Mouse (Mus musculus): ENCODE measurements around the gene Evi5. TPM values are rescaled to one million over a fixed set of nuclear protein-coding genes. Genes with fewer than 3 reads are reported as not detected.

Gene Evi5
- total and polyA plus RNA-seq, 3 experiments: 4.6 to 8.4 TPM; not detected in 1

DNA sequence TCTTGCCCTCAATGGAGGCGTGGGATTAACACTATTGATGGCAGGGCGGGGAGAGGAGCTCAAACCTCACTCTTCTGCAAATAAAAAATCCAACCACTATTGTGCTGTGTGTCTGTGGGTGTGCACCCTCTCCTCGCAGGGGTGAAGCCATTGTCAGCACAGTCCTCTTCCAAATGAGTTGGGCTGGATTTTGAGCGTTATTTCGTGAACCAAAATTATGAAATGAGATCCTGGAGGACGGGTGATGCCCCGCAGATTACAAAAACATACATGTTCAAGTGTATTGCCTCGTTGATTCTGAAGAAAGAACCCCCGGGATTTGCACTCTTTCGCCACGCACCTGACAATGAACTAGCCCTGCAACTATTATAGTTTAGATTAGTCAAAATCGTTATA lies 147.9 kb downstream of the Evi5 start:
- Histone ChIP-seq H3K4me1 (ENCODE audit: control insufficient read depth in 1 of 2, insufficient read depth in 2 of 2, low read length in 2 of 2) (no peaks in the 10 kb centered on the region), H3K27me3 (ENCODE audit: control insufficient read depth in 1 of 2, insufficient read depth in 2 of 2, low read length in 2 of 2) (no peaks in the 10 kb centered on the region), H3K9ac (ENCODE audit: control insufficient read depth, low read depth, low read length, poor library complexity, severe bottlenecking) (no peak overlapping the region), H3K4me3 (ENCODE audit: control insufficient read depth in 1 of 2, insufficient read depth in 1 of 2, low read depth in 2 of 2, low read length in 2 of 2) (no peak overlapping the region), H3K36me3 (ENCODE audit: control insufficient read depth in 1 of 2, insufficient read depth in 2 of 2, low read length in 2 of 2) (no peaks in the 10 kb centered on the region), H3K79me2 (ENCODE audit: control insufficient read depth, insufficient read depth, low read length, poor library complexity) (no peaks in the 10 kb centered on the region), H3K9me3 (replicated peaks; ENCODE audit: insufficient read depth, low read length) (no peaks in the 10 kb centered on the region), H3K27ac (ENCODE audit: control insufficient read depth, low read depth, low read length) (no peak overlapping the region)
- TF ChIP-seq SMC3 (IDR thresholded peaks at IDR 0.05; ENCODE audit: low read depth, low read length) (no peak), POLR2AphosphoS2 (IDR thresholded peaks at IDR 0.05; ENCODE audit: low read length) (no peak), ETS1 (IDR thresholded peaks at IDR 0.05; ENCODE audit: low read depth, low read length) (no peak), SIN3A (IDR thresholded peaks at IDR 0.05; ENCODE audit: low read length) (no peak), POLR2AphosphoS5 (IDR thresholded peaks at IDR 0.05; ENCODE audit: borderline replicate concordance, low read depth, low read length) (no peak), JUND (IDR thresholded peaks at IDR 0.05; ENCODE audit: low read depth, low read length) (no peak), CHD2 (IDR thresholded peaks at IDR 0.05; ENCODE audit: low read length) (no peak), USF2 (IDR thresholded peaks at IDR 0.05; ENCODE audit: borderline replicate concordance in 1 of 2, insufficient read depth in 1 of 2, low read depth in 1 of 2, low read length in 2 of 2) (no peak)
- no peak for DNase-seq (ENCODE audit: low read depth, low spot score)

DNA sequence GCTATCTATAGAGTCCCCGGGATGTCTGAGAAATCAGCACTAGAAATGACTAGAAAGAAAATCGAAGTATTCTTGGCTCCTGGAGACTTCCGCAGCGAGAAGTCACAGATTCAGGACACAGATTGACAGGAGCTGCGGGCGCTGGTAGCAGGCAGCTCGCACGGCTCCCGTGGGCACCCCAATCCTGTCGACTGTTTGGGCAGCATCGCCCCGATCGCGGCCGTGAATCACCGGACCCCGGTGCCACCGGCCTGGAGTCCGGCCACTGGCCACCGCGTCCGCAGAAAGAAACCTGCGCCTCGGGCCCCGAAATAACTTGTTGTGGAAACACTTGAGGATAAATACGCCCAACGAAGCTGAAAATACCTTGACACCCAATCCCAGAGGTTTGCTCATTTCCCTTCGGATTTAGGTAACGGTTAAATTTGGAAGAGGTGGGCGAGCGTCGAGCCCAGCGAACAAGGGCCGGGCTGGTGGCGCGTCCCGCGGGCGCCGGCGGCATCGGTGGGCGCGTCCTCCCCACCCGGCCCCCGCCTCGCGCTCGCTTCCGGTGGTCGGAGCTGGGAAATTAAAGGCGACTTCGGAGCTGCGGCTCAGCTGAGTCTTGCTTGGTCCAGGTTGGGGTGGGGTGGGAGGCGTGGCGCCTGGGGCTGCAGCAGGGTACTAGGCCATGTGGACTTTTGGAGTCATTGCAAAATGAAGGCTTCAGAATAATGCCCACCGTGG lies 148.5 kb downstream of the Evi5 start:
- Histone ChIP-seq H3K4me1 (ENCODE audit: control insufficient read depth in 1 of 2, insufficient read depth in 2 of 2, low read length in 2 of 2) (no peaks in the 10 kb centered on the region), H3K27me3 (ENCODE audit: control insufficient read depth in 1 of 2, insufficient read depth in 2 of 2, low read length in 2 of 2) (no peaks in the 10 kb centered on the region), H3K27ac (ENCODE audit: control insufficient read depth, low read depth, low read length) (no peak overlapping the region), H3K4me3 (ENCODE audit: control insufficient read depth in 1 of 2, insufficient read depth in 1 of 2, low read depth in 2 of 2, low read length in 2 of 2) (no peak overlapping the region), H3K36me3 (ENCODE audit: control insufficient read depth in 1 of 2, insufficient read depth in 2 of 2, low read length in 2 of 2) (no peaks in the 10 kb centered on the region), H3K79me2 (ENCODE audit: control insufficient read depth, insufficient read depth, low read length, poor library complexity) (no peaks in the 10 kb centered on the region), H3K9me3 (replicated peaks; ENCODE audit: insufficient read depth, low read length) (no peaks in the 10 kb centered on the region), H3K9ac (ENCODE audit: control insufficient read depth, low read depth, low read length, poor library complexity, severe bottlenecking) (no peak overlapping the region)
- DNase-seq (ENCODE audit: low read depth, low spot score): no peak
- no peak for TF ChIP-seq ZC3H11A (IDR thresholded peaks at IDR 0.05; ENCODE audit: low read depth, low read length)
- TF ChIP-seq TCF12 (IDR thresholded peaks at IDR 0.05; ENCODE audit: low read depth, low read length): no peak
- no peak for TF ChIP-seq SMC3 (IDR thresholded peaks at IDR 0.05; ENCODE audit: low read depth, low read length)
- TF ChIP-seq RCOR1 (IDR thresholded peaks at IDR 0.05; ENCODE audit: low read depth, low read length): no peak
- no peak for TF ChIP-seq JUND (IDR thresholded peaks at IDR 0.05; ENCODE audit: low read depth, low read length)
- no peak for TF ChIP-seq EP300 (IDR thresholded peaks at IDR 0.05; ENCODE audit: low read depth in 1 of 2, low read length in 2 of 2)
- no peak for TF ChIP-seq MYB (IDR thresholded peaks at IDR 0.05; ENCODE audit: low read depth, low read length)
- TF ChIP-seq GATA1 (IDR thresholded peaks at IDR 0.05; ENCODE audit: low read depth, low read length): no peak
- TF ChIP-seq ZNF384 (IDR thresholded peaks at IDR 0.05; ENCODE audit: low read depth, low read length): no peak
- no peak for TF ChIP-seq MAZ (IDR thresholded peaks at IDR 0.05; ENCODE audit: low read depth, low read length)
- no peak for TF ChIP-seq MAFK (IDR thresholded peaks at IDR 0.05; ENCODE audit: borderline replicate concordance, low read depth, low read length)
- TF ChIP-seq HCFC1 (IDR thresholded peaks at IDR 0.05; ENCODE audit: low read depth, low read length): no peak
- no peak for TF ChIP-seq USF2 (IDR thresholded peaks at IDR 0.05; ENCODE audit: borderline replicate concordance in 1 of 2, insufficient read depth in 1 of 2, low read depth in 1 of 2, low read length in 2 of 2)
- TF ChIP-seq ZKSCAN1 (IDR thresholded peaks at IDR 0.05; ENCODE audit: low read depth, low read length): no peak
- no peak for TF ChIP-seq MAX (IDR thresholded peaks at IDR 0.05; ENCODE audit: low read length)

Data from MEL (cell line).